Mouse (Mus musculus) embryonic fibroblast, embryonic 13.5 days (primary cell): Measurements from ENCODE around the gene Cox8a. TPM values are rescaled to one million over a fixed set of nuclear protein-coding genes. Genes with fewer than 3 reads are reported as not detected.
A peak's percentile ranks its signal among the peaks of the same experiment; 100 is the strongest.

Experiments
- H3K27ac ChIP-seq: 2 replicates; pipeline ENCODE4 v1.5.1; 2012; ENCODE audit warnings: low read length, control low read depth, inconsistent platforms; ENCODE audit not compliant: insufficient read depth
- H3K4me1 ChIP-seq: 2 replicates; pipeline ENCODE4 v1.6.1; 2011; ENCODE audit warnings: low read length; ENCODE audit not compliant: control insufficient read depth, insufficient read depth
- H3K4me3 ChIP-seq: 2 replicates; pipeline ENCODE4 v1.5.1; 2011; ENCODE audit warnings: mild to moderate bottlenecking, control low read depth, low read length; ENCODE audit not compliant: insufficient read depth
- CTCF ChIP-seq: IDR thresholded peaks from 2 replicates; pipeline ENCODE4 v1.5.1; 2011; ENCODE audit warnings: mild to moderate bottlenecking, control low read depth, low read length, moderate library complexity, borderline replicate concordance; ENCODE audit not compliant: insufficient read depth
- POLR2A ChIP-seq: IDR thresholded peaks from 2 replicates; pipeline ENCODE4 v1.6.1; 2011; ENCODE audit warnings: low read depth, mild to moderate bottlenecking, control low read depth, low read length, moderate library complexity
- polyA plus RNA-seq: library from polyadenylated mRNA; stranded (reverse); fragments of >200 nt; gene quantifications from 2 replicates; pipeline ENCODE4 v1.2.4, GENCODE M21; 2011; ENCODE audit warnings: low read depth; ENCODE audit not compliant: missing spikeins, insufficient read length

Gene Cox8a
- polyA plus RNA-seq, 1 experiment, result 456 TPM

DNA sequence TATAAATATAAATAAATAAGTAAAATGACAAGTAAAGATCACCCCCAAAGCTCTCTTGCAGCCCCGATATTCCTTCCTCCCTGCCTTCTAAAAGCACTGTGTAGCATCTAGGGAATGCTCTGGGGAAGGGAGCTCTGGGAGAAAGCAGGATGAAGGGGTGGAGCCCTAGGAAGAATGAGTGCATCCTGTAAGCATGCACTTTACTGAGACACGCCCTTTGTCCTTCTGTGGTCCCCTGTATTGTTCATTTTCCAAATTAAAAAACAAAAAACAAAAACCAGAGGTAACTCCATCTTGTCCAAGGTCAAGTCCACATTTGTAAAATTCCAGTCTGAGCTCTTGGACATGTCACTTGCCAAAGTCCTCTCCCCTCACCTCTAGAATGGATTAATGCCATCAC is 12.5 kb downstream of the Cox8a start:
- Histone ChIP-seq H3K4me3 (peak overlapping the region; percentile 91), H3K27ac (peak overlapping the region; percentile 97), H3K4me1 (peaks cover 11% of the 10 kb centered on the region; the same call in 1 of the 2 replicates)
- TF ChIP-seq POLR2A, result no peak

- H3K4me3 ChIP-seq, result no peak overlapping the region
- no peak for TF ChIP-seq CTCF
- no peak for TF ChIP-seq POLR2A
- peaks cover 9% of the 10 kb centered on the region; the same call in 1 of the 2 replicates for H3K4me1 ChIP-seq
- no peak overlapping the region for H3K27ac ChIP-seq
Measured at GRCm38 (mm10) chr19:7200427-7200826, 17.0 kb downstream of the Cox8a start.

DNA sequence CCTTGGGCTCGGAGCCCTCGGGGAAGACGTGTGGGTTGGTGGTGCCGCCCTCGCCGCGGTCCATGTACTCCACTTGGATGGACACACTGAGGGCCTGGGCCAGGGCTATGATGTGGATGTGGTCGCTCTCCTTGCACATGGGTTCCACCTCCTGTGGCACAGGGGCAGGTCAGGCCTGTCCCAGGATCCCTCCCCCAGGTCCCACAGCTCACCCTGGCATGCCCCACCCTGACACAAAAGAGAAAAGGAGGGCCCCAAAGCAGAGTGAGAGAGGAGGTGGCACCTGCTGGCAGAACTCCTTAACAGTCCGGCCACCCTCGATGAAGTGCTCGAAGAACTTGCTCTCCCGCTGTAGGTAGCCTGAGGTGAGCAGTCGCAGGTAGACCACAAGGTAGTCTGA is 18.3 kb downstream of the Cox8a start:
- H3K27ac ChIP-seq, result no peak overlapping the region
- no peak for TF ChIP-seq POLR2A
- no peak for TF ChIP-seq CTCF
- peaks cover 6% of the 10 kb centered on the region; the same call in 1 of the 2 replicates for H3K4me1 ChIP-seq
- H3K4me3 ChIP-seq, result no peak overlapping the region

DNA sequence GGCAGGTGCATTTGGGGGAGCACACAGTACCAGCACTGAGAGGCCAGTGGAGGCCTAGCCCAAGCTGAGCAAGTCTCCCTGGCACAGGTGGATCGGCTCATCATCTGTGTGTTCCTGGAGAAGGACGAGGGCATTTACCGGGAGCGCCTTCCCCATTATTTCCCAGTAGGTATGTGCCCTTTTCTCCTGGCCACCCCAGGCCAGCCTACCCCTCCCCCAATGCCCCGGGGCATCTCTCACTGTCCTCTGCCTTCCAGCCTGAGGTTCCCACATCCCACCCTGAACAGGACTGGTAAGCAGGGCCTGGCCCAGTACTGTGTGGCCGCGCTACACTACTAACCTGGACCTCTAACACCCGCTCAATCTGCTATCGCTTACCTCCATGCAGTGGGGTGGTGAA is 20.0 kb downstream of the Cox8a start:
- Histone ChIP-seq H3K27ac (no peak overlapping the region), H3K4me3 (no peak overlapping the region), H3K4me1 (0 out of 2 replicates have a peak, but pooled peaks cover 4% of the 10 kb centered on the region)
- no peak for TF ChIP-seq POLR2A
- no peak for TF ChIP-seq CTCF

DNA sequence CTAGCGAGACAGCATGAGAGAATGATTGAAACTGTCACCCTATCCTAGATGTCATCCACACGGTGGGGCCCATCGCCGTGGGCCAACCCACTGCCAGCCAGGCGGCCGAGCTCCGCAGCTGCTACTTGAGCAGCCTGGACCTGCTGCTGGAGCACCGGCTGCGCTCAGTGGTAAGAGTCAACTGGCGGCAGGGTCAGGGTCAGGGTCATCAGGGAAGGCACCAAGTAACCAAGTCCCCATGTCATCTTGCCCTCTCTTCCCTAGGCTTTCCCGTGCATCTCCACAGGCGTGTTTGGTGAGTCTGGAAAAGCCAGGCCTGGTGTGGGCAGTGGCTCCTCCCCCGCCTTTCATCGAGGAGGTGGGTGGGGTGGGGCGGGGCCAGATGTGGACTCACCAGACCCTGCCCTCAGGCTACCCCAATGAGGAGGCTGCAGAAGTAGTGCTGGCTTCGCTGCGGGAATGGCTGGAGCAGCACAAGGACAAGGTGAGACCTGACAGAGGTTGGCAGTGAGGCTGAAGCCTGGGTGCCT is 20.6 kb downstream of the Cox8a start:
- no peak overlapping the region for H3K27ac ChIP-seq
- TF ChIP-seq CTCF, result no peak
- TF ChIP-seq POLR2A, result no peak
- no peak overlapping the region for H3K4me3 ChIP-seq
- H3K4me1 ChIP-seq, result 0 out of 2 replicates have a peak, but pooled peaks cover 4% of the 10 kb centered on the region

- 0 out of 2 replicates have a peak, but pooled peaks cover 4% of the 10 kb centered on the region for H3K4me1 ChIP-seq
- TF ChIP-seq POLR2A, result peak; percentile 13; the same call in 1 of the 2 replicates
- peak; percentile 73 for TF ChIP-seq CTCF
- H3K27ac ChIP-seq, result no peak overlapping the region
- no peak overlapping the region for H3K4me3 ChIP-seq
Measured at GRCm38 (mm10) chr19:7195900-7196728, 21.3 kb downstream of the Cox8a start.

DNA sequence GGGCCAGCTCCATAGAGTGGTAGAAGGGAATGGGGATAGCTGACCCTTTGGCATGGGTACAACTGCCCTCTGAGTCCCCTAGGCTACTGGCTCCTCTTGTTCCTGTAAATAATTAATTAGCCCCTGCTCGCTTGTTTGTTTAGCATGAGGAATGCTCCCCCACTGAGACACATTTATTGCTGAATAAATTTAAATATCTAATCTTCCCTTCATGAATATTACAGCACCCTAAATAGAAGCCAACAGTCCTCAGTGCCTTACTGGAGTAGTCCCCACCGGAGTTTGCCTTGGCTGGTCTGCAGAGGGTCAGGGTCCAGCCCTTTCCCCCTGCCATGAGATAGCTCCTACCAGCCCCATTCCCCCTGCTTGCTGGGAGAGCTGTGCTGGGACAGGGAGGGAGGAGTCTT is 24.9 kb downstream of the Cox8a start:
- H3K4me3 ChIP-seq, result no peak overlapping the region
- no peak overlapping the region for H3K27ac ChIP-seq
- no peak for TF ChIP-seq POLR2A
- TF ChIP-seq CTCF, result no peak
- H3K4me1 ChIP-seq, result 0 out of 2 replicates have a peak, but pooled peaks cover 4% of the 10 kb centered on the region

DNA sequence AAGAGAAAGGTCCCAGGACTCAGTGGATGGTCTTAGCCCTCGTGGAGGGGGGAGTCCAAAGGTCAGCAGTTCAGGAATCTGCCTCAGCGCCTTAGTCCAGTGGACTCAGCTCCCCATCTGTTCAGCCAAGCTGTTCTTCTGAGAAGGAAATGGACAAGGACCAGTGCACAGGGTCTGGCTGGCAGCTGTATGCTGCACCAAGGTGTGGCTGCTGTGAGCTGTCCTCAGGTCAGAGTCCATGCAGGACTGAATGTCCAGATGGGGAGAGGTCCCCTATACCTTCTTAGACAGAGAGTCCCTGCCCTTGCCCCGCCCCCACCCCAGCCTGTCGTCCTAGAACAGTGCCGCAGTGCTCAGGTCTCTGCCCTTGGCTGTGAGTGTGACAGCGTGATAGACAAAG is 25.8 kb downstream of the Cox8a start:
- H3K4me1 ChIP-seq, result no peaks in the 10 kb centered on the region
- H3K4me3 ChIP-seq, result no peak overlapping the region
- no peak overlapping the region for H3K27ac ChIP-seq
- no peak for TF ChIP-seq CTCF
- TF ChIP-seq POLR2A, result no peak

DNA sequence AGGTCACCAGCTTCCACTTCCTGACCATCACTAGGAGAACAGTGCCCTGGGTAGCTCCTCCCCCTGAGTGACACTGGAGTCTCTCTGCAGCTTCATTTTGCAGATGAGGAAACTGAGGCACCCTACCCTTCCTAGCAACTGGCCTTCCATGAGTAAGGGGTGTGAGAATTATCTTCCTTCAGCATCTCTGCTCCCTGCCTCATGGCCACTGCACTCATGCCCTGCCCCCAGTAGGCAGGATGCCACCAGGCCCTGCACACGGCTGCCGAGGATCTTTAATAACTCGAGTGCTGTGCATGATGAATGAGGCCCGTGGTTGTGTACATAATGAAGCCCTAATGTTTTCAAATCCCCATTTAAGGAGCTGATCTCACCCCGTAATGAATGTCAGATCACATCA is 26.4 kb downstream of the Cox8a start:
- H3K27ac ChIP-seq, result no peak overlapping the region

DNA sequence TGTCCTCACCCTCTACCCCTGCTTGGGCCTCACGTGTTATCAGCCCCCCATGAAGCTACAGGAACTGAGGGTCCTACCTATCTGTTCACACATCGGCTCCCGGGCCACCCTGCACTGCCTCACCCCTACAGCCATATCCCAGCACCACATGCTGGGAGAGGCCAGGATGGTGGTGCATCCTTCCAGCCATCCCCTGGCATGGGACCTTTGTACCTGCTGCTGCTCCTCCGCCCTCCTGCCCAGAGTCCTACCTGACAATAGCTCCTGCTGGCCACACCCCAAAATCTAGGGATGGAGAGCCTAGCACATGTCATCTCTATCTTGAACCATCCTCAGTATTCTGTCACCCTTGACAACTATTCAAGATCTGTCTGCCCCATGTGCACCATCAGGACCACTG is 28.4 kb downstream of the Cox8a start:
- TF ChIP-seq POLR2A (no peak), CTCF (no peak)
- no peak overlapping the region for H3K4me3 ChIP-seq
- H3K27ac ChIP-seq, result no peak overlapping the region
- no peaks in the 10 kb centered on the region for H3K4me1 ChIP-seq

More for the DNA sequence above, 26.4 kb downstream of the Cox8a start:
- Histone ChIP-seq H3K4me1 (no peaks in the 10 kb centered on the region), H3K4me3 (no peak overlapping the region)
- TF ChIP-seq POLR2A (no peak), CTCF (no peak)
